25 mouse cellular contexts compared by ENCODE assay signal in the genomic region with DNA sequence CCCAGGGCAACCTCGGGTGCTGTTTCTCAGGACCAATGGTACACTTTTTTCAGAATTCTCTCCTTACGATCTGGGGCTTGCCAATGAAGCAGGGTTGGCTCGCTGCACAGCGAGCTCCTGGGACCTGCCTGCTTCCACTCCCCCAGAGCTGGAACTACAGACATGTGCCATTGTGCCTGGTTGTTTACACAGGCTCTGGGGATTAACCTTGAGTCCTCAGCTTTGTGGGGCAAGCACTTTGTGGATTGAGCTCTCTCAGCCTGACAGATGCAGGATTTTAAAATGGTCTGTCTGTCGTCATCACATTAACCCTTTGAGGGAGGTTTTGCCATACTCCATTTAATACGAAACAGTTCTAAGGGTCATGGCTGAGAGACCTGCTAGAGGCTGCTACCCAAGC. TPM values are rescaled to one million over a fixed set of nuclear protein-coding genes. Genes with fewer than 3 reads are reported as not detected.
A peak's percentile ranks its signal among the peaks of the same experiment; 100 is the strongest.
DNase-seq lines count a peak whose midpoint lies in the region; ATAC-seq lines count a peak whose summit lies in the region.
"Had no signal": no experiment of that assay in that cellular context is flagged by ENCODE, and none has a peak within 500 bp of the region (broad histone marks: within the 10 kb centered on the region; RNA-seq: fewer than 3 reads in every experiment).

No protein-coding gene starts in this region.

- no peaks in the 10 kb centered on the region for H3K36me3 ChIP-seq in forebrain, embryonic 13.5 days (ENCODE audit: poor library complexity, severe bottlenecking)
- no peaks in the 10 kb centered on the region for H3K36me3 ChIP-seq in forebrain, embryonic 10.5 days (replicated peaks)
- no peaks in the 10 kb centered on the region for H3K36me3 ChIP-seq in midbrain, embryonic 10.5 days
- H3K36me3 ChIP-seq in midbrain, embryonic 15.5 days (replicated peaks) = no peaks in the 10 kb centered on the region
- H3K36me3 ChIP-seq in embryonic facial prominence, embryonic 14.5 days (ENCODE audit: control insufficient read depth, insufficient read depth, low read length) = no peaks in the 10 kb centered on the region
- H3K36me3 ChIP-seq: embryonic facial prominence, embryonic 15.5 days; heart, embryonic 10.5 days had no signal

- no peak overlapping the region for H3K27ac ChIP-seq in forebrain, embryonic 13.5 days
- no peak overlapping the region for H3K27ac ChIP-seq in forebrain, embryonic 10.5 days
- peak overlapping the region; percentile 64 for H3K27ac ChIP-seq in midbrain, embryonic 10.5 days (replicated peaks)
- no peak overlapping the region for H3K27ac ChIP-seq in midbrain, embryonic 15.5 days
- no peak overlapping the region for H3K27ac ChIP-seq in embryonic facial prominence, embryonic 14.5 days (replicated peaks; ENCODE audit: low read depth, low read length)
- H3K27ac ChIP-seq: embryonic facial prominence, embryonic 15.5 days; heart, embryonic 10.5 days had no signal

- H3K4me3 ChIP-seq in forebrain, embryonic 13.5 days = no peak overlapping the region
- no peak overlapping the region for H3K4me3 ChIP-seq in forebrain, embryonic 10.5 days
- H3K4me3 ChIP-seq in midbrain, embryonic 10.5 days = no peak overlapping the region
- H3K4me3 ChIP-seq in midbrain, embryonic 15.5 days = no peak overlapping the region
- H3K4me3 ChIP-seq in embryonic facial prominence, embryonic 14.5 days (ENCODE audit: low read depth, low read length) = no peak overlapping the region
- H3K4me3 ChIP-seq: embryonic facial prominence, embryonic 15.5 days; heart, embryonic 10.5 days had no signal

- no peaks in the 10 kb centered on the region for H3K4me1 ChIP-seq in forebrain, embryonic 13.5 days
- H3K4me1 ChIP-seq in forebrain, embryonic 10.5 days = peaks cover 22% of the 10 kb centered on the region
- peaks cover 37% of the 10 kb centered on the region for H3K4me1 ChIP-seq in midbrain, embryonic 10.5 days
- 0 out of 2 replicates have a peak, but pooled peaks cover 4% of the 10 kb centered on the region for H3K4me1 ChIP-seq in midbrain, embryonic 15.5 days
- no peaks in the 10 kb centered on the region for H3K4me1 ChIP-seq in embryonic facial prominence, embryonic 14.5 days (ENCODE audit: control insufficient read depth, insufficient read depth, low read length)

- DNase-seq in forebrain, embryonic 10.5 days (ENCODE audit: extremely low spot score, low spot score) = no peak
- peak; percentile 33 for DNase-seq in midbrain, embryonic 10.5 days (ENCODE audit: low spot score)
- peak; percentile 48 for DNase-seq in embryonic facial prominence, embryonic 14.5 days (ENCODE audit: low spot score)
- DNase-seq in retina, postnatal 7 days (ENCODE audit: low read depth, low spot score) = peak; percentile 59
- no peak for DNase-seq in cerebellum, adult 11 months
- DNase-seq: adrenal gland, postnatal 14 days; cerebellum, adult 9-10 months; kidney, adult 9 months; kidney, postnatal 14 days; liver, postnatal 0 days; lung, postnatal 10 days; thymus, postnatal 14 days had no signal

- no peak for ATAC-seq in forebrain, embryonic 13.5 days
- no peak for ATAC-seq in midbrain, embryonic 15.5 days (replicated peaks)
- ATAC-seq in embryonic facial prominence, embryonic 14.5 days (ENCODE audit: low read depth) = no peak
- ATAC-seq: CD4-positive, CD25-positive, alpha-beta regulatory T cell, adult 4 months; hindbrain, embryonic 16.5 days; intestine, embryonic 16.5 days; liver, postnatal 0 days had no signal

- no peaks in the 10 kb centered on the region for H3K9me3 ChIP-seq in forebrain, embryonic 13.5 days (replicated peaks)
- no peaks in the 10 kb centered on the region for H3K9me3 ChIP-seq in forebrain, embryonic 10.5 days
- H3K9me3 ChIP-seq in midbrain, embryonic 10.5 days (replicated peaks) = no peaks in the 10 kb centered on the region
- H3K9me3 ChIP-seq in midbrain, embryonic 15.5 days = no peaks in the 10 kb centered on the region
- no peaks in the 10 kb centered on the region for H3K9me3 ChIP-seq in embryonic facial prominence, embryonic 14.5 days (ENCODE audit: control insufficient read depth, low read length)
- H3K9me3 ChIP-seq: embryonic facial prominence, embryonic 15.5 days; heart, embryonic 10.5 days had no signal

- WGBS in forebrain, embryonic 13.5 days = 42% methylated on average over 6 of the region's 6 CpGs
- 57% methylated on average over 6 of the region's 6 CpGs for WGBS in forebrain, embryonic 10.5 days
- 50% methylated on average over 6 of the region's 6 CpGs for WGBS in midbrain, embryonic 10.5 days
- WGBS in midbrain, embryonic 15.5 days = 35% methylated on average over 6 of the region's 6 CpGs
- WGBS in embryonic facial prominence, embryonic 14.5 days = 45% methylated on average over 5 of the region's 6 CpGs

- no peak overlapping the region for H3K4me2 ChIP-seq in forebrain, embryonic 13.5 days
- no peak overlapping the region for H3K4me2 ChIP-seq in midbrain, embryonic 15.5 days
- no peak overlapping the region for H3K4me2 ChIP-seq in embryonic facial prominence, embryonic 14.5 days (ENCODE audit: low read depth, low read length)
- H3K4me2 ChIP-seq: embryonic facial prominence, embryonic 15.5 days; liver, embryonic 11.5 days had no signal

- peak overlapping the region; percentile 16; the same call in 1 of the 2 replicates for H3K9ac ChIP-seq in forebrain, embryonic 13.5 days
- H3K9ac ChIP-seq in midbrain, embryonic 15.5 days = no peak overlapping the region
- H3K9ac ChIP-seq in embryonic facial prominence, embryonic 14.5 days (ENCODE audit: low read depth, low read length) = no peak overlapping the region
- H3K9ac ChIP-seq: embryonic facial prominence, embryonic 15.5 days; liver, postnatal 0 days had no signal

- H3K27me3 ChIP-seq in forebrain, embryonic 13.5 days = no peaks in the 10 kb centered on the region
- no peaks in the 10 kb centered on the region for H3K27me3 ChIP-seq in forebrain, embryonic 10.5 days (ENCODE audit: poor library complexity, severe bottlenecking)
- peaks cover 6% of the 10 kb centered on the region; the same call in 1 of the 2 replicates for H3K27me3 ChIP-seq in midbrain, embryonic 10.5 days (ENCODE audit: low read depth, poor library complexity, severe bottlenecking)
- no peaks in the 10 kb centered on the region for H3K27me3 ChIP-seq in midbrain, embryonic 15.5 days (replicated peaks)
- H3K27me3 ChIP-seq in embryonic facial prominence, embryonic 14.5 days (replicated peaks; ENCODE audit: control insufficient read depth, insufficient read depth, low read length) = no peaks in the 10 kb centered on the region
- H3K27me3 ChIP-seq: embryonic facial prominence, embryonic 15.5 days had no signal

RNA-seq across cellular contexts. Expression of gene Scn4a, which starts 8.2 kb away (rescaled TPM):
- 0.04 TPM in 1 of 2 replicates, not detected in the other for polyA plus RNA-seq in forebrain, embryonic 13.5 days (2015; fragmentation: Nextera tagmentation; extraction: Ambion mirVana)
- 0.07 TPM in 1 of 2 replicates, not detected in the other for polyA plus RNA-seq in forebrain, embryonic 10.5 days (2016; fragmentation: Nextera tagmentation; extraction: Ambion mirVana)
- polyA plus RNA-seq in midbrain, embryonic 10.5 days (2016; fragmentation: Nextera tagmentation; extraction: Ambion mirVana) = 0.10 and 0.15 TPM in 2 replicates
- not detected in 2 replicates for polyA plus RNA-seq in midbrain, embryonic 15.5 days (2015; fragmentation: Nextera tagmentation; extraction: Ambion mirVana)
- polyA plus RNA-seq in embryonic facial prominence, embryonic 14.5 days (2014; fragmentation: Nextera tagmentation; extraction: Ambion mirVana) = 0.98 and 1.5 TPM in 2 replicates
- polyA plus RNA-seq: hindbrain, embryonic 16.5 days; intestine, embryonic 16.5 days; liver, embryonic 11.5 days had no signal

RNA-seq across cellular contexts. Expression of gene Prr29, which starts 20.4 kb away (rescaled TPM):
- not detected in 2 replicates for polyA plus RNA-seq in forebrain, embryonic 13.5 days (2015; fragmentation: Nextera tagmentation; extraction: Ambion mirVana)
- polyA plus RNA-seq in forebrain, embryonic 10.5 days (2016; fragmentation: Nextera tagmentation; extraction: Ambion mirVana) = not detected in 2 replicates
- 0.10 TPM in 1 of 2 replicates, not detected in the other for polyA plus RNA-seq in midbrain, embryonic 10.5 days (2016; fragmentation: Nextera tagmentation; extraction: Ambion mirVana)
- not detected in 2 replicates for polyA plus RNA-seq in midbrain, embryonic 15.5 days (2015; fragmentation: Nextera tagmentation; extraction: Ambion mirVana)
- 0.92 and 0.93 TPM in 2 replicates for polyA plus RNA-seq in embryonic facial prominence, embryonic 14.5 days (2014; fragmentation: Nextera tagmentation; extraction: Ambion mirVana)
- polyA plus RNA-seq: hindbrain, embryonic 16.5 days; limb, embryonic 11.5 days; liver, embryonic 11.5 days; liver, postnatal 0 days; neural tube, embryonic 11.5 days had no signal

RNA-seq across cellular contexts. Expression of gene Cd79b, which starts 30.3 kb away (rescaled TPM):
- 0.27 and 0.49 TPM in 2 replicates for polyA plus RNA-seq in forebrain, embryonic 13.5 days (2015; fragmentation: Nextera tagmentation; extraction: Ambion mirVana)
- 0.82 and 1.2 TPM in 2 replicates for polyA plus RNA-seq in forebrain, embryonic 10.5 days (2016; fragmentation: Nextera tagmentation; extraction: Ambion mirVana)
- polyA plus RNA-seq in midbrain, embryonic 10.5 days (2016; fragmentation: Nextera tagmentation; extraction: Ambion mirVana) = 0.99 TPM in 2 replicates
- polyA plus RNA-seq in midbrain, embryonic 15.5 days (2015; fragmentation: Nextera tagmentation; extraction: Ambion mirVana) = 1.1 and 1.4 TPM in 2 replicates
- polyA plus RNA-seq in embryonic facial prominence, embryonic 14.5 days (2014; fragmentation: Nextera tagmentation; extraction: Ambion mirVana) = 3.2 and 3.7 TPM in 2 replicates

RNA-seq across cellular contexts. Expression of gene Icam2, which starts 43.0 kb away (rescaled TPM):
- polyA plus RNA-seq in forebrain, embryonic 13.5 days (2015; fragmentation: Nextera tagmentation; extraction: Ambion mirVana) = 10.3 and 11.6 TPM in 2 replicates
- 14.8 and 17.5 TPM in 2 replicates for polyA plus RNA-seq in forebrain, embryonic 10.5 days (2016; fragmentation: Nextera tagmentation; extraction: Ambion mirVana)
- polyA plus RNA-seq in midbrain, embryonic 10.5 days (2016; fragmentation: Nextera tagmentation; extraction: Ambion mirVana) = 13.4 and 15.0 TPM in 2 replicates
- polyA plus RNA-seq in midbrain, embryonic 15.5 days (2015; fragmentation: Nextera tagmentation; extraction: Ambion mirVana) = 18.2 and 19.1 TPM in 2 replicates
- 42.2 and 44.3 TPM in 2 replicates for polyA plus RNA-seq in embryonic facial prominence, embryonic 14.5 days (2014; fragmentation: Nextera tagmentation; extraction: Ambion mirVana)

RNA-seq across cellular contexts. Expression of gene Gh, which starts 43.2 kb away (rescaled TPM):
- not detected in 2 replicates for polyA plus RNA-seq in forebrain, embryonic 13.5 days (2015; fragmentation: Nextera tagmentation; extraction: Ambion mirVana)
- not detected in 2 replicates for polyA plus RNA-seq in forebrain, embryonic 10.5 days (2016; fragmentation: Nextera tagmentation; extraction: Ambion mirVana)
- polyA plus RNA-seq in midbrain, embryonic 10.5 days (2016; fragmentation: Nextera tagmentation; extraction: Ambion mirVana) = not detected in 2 replicates
- polyA plus RNA-seq in midbrain, embryonic 15.5 days (2015; fragmentation: Nextera tagmentation; extraction: Ambion mirVana) = not detected in 2 replicates
- polyA plus RNA-seq in embryonic facial prominence, embryonic 14.5 days (2014; fragmentation: Nextera tagmentation; extraction: Ambion mirVana) = not detected in 2 replicates
- polyA plus RNA-seq: CD4-positive, CD25-positive, alpha-beta regulatory T cell, adult 4 months; cortical plate, adult 2 months; embryonic facial prominence, embryonic 15.5 days; heart, embryonic 10.5 days; heart, postnatal 0 days; intestine, embryonic 16.5 days; limb, embryonic 11.5 days; liver, embryonic 11.5 days; neural tube, embryonic 11.5 days; testis, adult 2 months had no signal

Comparison
In these comparisons a context has a peak if more than half of its experiments do, and no peak if none do; other contexts are left out.
1. DNase-seq: peak in midbrain, embryonic 10.5 days (single experiment), embryonic facial prominence, embryonic 14.5 days (single experiment) and retina, postnatal 7 days (single experiment); none in forebrain, embryonic 10.5 days (single experiment) and cerebellum, adult 11 months (single experiment).